Mouse (Mus musculus) urinary bladder, postnatal 36 days (tissue): ENCODE measurements at regions not wholly inside any gene's neighbourhood (a gene's known extent, or its start where the extent isn't known, plus 50 kb on each side); places are given as distances from the start of the nearest gene placed in this dataset.
"Not testable (repeated sequence)": the region's sequence is repeated elsewhere in the genome, so short reads cannot be mapped to it uniquely, and the experiment has no call there.

Source experiments
- DNase-seq, 2 experiments: peaks; one replicate each; pipeline ENCODE4 v3.0.0; 2022; ENCODE audit warnings: low spot score in 2 of 2, mixed read lengths in 1 of 2

DNA sequence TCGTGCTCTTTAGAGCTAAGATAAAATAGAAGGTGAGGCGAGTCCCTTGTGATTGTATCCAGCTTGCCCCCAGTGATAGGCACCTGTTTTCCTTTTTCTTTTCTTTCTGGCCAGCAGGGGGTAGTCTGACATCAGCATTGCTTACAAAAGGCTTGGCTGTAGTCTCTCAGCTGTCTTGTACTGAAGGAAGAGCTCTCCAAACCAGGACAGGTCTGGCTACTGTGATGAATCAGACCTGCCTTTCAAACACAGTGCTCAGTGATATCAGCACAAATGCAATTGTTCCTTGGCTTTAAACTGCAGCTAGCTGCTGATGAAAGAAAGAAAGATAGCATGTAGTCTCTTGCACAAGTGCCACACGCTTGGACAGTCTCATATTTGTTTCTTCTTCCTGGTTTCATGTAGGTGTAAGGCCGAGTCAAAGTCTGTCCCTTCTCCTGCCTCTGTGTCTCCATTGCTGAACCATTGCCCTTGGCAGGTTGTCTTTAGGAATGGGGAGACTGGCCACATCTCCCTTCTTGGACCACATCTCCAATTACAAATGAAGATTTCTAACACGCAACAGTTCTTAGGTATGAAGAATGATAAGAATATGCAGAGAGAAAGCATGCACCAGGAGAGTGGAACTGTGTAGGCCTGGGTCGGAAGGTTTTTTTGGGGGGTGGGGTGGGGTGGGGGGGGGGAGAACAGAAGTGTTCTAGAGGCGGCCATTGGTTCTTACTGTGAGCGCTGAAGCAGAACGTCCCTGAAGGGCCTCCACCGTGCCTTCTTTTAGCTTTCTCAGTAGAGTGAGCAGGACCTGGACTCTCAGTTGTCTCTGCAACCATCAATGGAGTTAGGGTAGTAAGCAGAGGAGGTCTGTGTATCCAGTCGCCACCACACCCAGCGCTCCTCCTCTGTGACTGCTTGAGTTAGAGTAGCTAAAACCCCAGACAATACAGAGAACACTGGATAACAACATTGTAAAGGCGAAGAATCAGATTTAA is 200.9 kb downstream of the Faxc start:
- peak in 1 of 2 experiments; percentile 3 for DNase-seq

DNA sequence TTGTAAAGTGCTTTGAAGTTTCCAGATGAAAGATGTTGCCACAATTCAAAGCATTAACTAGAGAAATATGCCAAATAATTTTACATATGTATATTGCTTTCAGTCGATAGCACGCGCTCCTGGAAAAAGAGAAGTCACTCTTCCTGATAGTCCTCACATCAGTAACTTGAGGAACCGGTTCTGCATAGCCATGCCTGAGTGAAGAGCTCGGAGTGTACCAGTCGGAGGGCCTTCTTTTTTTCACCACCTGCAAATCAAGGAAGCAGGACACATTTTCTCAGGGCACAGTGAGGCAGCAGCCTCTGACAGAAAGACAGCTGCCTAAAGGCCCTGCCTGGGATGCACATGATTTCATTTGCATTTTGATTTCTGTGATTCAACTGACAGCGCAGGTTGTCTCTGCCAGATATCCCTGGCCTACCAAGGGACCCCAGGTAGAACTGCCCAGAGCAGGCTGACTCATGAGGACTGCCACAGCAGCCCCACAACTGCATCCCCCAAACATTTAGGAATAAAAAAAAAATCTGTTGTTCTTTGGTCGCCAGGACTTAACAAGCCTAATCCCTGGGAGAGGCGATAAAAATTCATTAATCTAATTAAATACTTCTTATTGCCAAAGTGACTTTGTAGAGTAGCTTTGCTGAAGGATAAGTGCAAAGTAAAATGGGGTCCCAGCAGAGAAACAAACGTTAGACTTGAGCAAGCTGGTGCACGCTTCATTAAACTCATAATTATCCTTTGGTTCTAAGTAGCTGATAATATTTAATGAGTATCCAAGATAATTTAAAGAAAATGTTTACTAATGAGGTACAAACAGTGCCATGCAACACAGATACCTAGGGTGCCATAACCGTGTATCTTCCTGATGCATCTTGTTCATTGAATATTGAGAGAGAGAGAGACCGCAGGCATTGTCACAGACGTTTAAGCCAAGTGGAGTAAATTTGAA is 202.7 kb downstream of the Faxc start:
- DNase-seq, result no peak

DNA sequence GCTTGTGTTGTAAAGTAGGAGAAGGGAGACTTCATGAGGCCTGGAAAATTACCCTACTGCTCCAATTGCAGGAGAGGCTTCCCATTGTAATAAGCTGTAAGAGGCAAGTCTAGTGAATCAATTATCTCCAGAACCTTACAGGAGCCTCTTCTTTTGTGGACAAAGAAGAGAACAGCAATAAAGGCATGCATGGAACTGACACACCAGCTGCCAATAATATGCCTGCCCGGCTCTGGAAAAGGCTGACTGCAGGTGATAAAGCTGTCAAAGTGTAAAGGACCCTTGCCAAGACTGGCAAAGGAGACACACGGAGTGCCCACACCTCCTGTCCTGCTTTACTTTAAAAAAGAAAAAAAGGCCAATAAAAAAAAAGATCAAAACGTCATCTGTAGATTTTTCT is 209.0 kb downstream of the Faxc start:
- DNase-seq, result no peak

DNA sequence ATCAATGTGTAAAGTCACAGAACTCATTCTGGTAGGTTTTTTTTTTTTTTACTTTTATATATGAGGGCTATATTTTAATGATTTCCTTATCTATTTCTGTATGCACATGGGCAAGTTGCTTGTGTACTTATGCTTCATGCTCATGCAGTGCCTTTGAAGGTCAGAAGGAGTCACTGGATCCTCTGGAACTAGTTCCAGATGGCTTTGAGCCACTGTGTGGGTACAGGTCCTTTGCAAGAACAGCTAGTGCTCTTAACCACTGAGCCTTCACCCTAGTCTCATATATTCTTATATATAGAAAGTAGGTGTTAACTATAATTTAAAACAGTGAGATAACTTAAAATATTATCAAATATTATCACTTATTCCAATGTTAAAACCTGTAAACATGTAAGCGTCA is 212.4 kb downstream of the Faxc start:
- DNase-seq, result no peak

DNA sequence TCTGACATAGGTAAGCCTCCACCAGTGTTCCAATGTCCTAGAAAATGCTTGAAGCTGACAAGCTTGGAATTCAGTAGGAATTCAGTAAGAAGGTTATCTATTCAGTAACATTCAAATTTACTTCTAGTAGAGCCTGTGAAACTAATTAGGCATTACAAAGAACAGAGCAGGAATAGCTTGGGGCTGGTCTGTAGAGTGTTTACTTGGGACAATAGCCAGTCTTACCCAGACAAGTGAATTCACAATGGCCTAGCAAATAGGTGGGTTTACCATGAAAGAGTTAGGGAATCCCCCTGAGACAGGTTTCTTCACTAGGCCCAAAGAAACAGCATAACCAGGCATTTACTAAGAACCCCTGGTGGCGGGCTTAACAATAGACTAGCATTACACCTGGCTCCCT is 212.5 kb upstream of the Fbxl4 start:
- not testable (repeated sequence) for DNase-seq

DNA sequence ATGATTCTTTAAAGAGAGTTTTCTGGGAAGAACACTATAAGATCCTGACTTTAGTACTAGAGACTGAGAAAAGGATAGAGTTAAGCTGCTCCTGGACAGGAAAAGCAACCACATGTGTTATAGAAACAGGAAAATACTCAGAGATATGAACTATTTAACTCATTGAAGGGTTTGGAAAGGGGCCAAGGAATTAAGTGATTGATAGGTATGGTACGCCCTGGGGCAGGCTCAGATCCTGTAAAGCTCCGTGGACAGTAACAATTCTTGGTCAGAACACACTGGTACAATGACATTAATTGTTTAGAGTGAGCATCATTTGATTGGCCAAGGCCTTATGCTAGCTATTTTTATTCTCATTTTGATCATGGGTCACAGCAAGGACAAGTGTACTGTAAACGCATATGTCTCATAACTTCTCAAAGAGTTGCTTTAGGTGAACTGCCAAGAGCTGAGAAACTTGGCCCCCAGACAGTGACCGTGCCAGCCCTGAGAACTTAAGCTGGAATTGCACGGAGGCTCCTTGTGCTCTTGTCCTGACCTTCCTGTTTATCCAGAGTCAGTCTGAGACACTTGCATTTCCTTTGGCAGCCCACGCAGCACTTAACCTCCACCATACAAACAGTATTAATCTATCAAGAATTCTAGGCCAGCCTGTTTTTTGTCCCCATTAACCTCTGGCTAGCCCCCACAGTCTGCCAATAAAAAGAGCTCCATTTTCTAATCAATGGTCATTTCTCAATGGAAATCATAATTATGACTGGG is 210.5 kb upstream of the Fbxl4 start:
- no peak for DNase-seq

DNA sequence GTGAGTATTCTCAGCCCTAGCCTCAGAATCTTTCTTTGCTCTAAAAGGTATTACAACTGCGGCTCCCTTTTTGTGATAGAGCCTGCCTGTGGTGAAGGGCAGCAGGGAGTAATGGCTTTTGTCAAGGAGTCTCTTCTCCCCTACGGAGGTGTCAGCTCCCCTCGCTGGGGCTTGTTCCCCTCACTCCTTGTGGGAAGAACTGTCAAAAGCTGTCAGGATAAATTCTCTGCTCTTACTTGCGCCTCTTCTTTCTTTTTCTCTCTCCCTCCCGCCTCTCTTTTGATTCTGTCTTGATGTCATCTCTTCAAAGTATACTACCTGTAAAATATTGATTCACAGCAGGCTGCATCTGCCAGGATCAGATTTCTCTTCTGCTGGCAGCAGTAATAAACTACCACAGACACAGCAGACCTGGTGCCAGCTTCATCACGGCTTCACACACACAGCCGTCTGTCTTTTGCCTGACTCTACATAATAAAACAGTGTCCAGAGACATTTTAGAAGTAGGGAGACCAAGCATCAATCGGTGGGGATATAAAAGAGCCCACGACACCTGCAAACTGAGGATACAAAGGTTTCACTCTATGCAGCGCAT is 205.3 kb upstream of the Fbxl4 start:
- no peak for DNase-seq

DNA sequence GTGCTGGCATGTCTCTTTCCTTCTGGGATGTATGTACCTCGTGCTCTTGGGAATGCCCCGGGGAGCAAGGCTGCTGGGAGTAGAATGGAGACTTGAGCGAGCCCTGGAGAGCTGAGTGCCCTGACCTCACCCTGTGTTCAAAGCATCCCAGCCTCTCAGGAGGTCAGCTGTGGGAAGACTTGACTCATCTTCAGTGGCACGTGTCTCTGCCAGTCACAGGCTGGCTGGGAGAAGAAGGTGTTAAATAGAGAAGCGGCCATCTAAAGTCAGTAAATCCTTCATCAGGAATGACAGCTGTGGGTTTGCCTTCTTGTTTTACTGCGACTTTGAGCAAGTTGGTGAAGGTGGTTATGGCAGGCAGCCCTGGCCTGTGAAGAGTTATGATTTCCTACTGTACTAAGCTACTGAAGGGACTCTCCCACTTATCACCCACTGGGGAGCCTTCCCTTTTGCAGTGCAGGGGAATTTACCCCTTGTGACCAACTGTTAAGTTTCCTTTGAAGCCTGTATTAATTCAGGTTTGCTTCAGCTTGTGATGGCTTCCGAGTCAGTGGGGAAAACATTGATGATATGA is 204.3 kb upstream of the Fbxl4 start:
- DNase-seq, result no peak

DNA sequence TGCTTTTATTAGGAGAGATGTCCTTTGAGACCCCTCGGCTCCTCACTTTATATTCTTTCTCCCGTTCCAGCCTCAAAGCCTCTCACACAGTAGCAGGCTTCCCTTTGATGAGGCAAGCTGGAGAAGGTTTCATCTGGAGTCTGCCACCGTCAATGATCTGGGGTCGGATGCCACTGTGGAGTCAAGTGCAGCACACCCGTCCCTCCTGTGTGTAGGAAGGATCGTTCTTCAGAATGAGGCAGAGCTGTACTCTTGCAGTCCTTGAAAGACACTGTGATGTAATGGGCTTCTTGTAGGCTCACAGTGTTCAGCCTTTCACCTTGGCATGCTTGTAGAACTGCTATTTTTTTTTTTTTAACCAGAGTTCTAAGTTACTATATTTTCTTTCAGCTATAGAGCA is 203.7 kb upstream of the Fbxl4 start:
- no peak for DNase-seq

DNA sequence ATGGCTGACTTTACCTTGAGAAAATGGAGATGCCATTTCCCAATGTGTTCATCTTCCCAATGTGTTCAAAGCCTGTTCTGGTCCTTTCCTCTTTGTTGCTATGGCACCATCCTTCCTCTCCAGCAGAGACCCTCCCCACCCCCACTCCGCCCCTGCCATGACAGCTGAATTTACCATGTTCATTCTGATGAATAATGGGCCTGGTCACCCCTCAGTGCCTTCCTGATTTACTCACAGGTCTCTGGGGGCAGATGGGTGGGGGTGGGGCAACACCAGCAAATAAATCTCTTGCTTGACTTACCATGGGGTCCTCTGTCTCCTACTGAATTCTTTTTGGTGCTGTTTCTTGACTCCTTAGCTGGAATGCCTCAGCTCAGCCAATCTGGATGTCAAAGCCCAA is 170.9 kb upstream of the Fbxl4 start:
- no peak for DNase-seq

DNA sequence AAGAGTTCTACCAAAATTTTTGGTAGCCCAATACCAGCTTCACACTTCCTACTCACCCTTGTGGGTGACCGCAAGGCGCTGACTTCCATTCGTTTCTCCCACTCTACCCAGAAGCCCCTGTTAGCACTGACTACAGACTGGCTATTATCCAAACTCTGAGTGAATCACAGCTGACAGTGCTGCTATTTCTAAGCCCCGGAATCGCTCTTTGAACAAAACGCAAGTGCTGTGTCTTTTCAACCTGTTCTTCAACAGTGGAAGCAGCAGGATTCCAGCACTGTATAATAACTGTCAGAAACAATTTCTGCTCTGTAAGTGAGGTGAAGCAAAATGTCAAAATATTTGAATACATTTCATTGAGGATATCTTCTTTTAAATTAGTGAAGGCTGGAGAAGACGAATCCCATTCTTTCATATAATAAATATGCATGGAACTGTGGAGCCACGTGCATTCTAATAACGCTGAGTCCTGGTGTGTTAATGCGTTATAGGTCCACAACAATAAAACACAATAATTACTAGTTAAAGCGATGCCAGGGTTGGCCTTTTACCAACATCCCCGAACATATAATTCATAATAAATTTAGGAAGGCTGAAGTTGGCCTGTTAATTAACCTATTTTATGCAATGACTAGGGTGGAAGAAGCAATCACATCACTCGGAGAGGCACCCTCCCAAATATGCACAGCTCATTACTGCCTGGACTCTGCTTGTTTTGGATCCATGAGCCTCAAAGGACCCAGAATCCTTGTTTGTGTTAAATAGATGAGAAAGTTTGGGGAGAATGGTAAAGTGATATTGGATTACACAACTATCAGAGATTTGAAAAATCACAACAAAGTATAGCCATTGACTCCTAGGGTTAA is 169.0 kb upstream of the Fbxl4 start:
- no peak for DNase-seq

DNA sequence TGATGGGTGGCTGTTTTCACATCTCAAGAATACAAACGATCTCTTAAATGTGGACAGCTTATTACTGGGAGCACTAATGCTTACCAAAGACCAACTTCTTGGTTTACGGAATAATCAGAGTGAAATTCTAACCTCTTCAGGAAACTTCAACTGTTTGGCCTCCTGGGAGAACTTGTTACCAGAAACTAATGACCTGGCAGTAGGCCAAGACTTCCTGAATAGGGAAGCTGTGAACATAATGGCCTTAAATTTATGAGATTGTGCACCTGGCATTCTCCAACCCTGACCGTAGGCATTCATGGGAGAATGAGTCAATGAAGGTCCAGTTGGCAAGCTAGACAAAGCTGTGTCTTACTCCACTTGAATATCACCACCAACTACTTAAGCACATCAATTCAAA is 160.8 kb upstream of the Fbxl4 start:
- no peak for DNase-seq

DNA sequence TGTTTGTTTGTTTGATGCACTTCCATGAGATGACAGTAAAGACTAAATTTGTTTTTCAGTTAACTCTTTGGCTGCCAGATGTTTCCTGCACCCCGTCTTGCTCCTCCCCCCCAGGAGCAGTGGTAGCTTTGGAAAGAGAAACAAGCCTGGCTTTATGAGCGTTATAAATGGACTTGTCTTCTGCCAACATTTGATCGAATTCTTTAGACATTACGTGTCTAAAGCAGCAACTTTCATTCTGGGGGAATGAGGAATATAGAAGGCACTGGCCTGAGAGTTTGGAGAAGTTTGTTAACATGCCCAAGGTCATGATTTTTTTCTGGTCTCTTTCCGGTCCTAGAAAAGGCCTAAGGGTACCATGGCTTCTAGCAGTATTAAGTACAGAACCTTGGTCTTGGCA is 148.8 kb upstream of the Fbxl4 start:
- DNase-seq, result no peak

DNA sequence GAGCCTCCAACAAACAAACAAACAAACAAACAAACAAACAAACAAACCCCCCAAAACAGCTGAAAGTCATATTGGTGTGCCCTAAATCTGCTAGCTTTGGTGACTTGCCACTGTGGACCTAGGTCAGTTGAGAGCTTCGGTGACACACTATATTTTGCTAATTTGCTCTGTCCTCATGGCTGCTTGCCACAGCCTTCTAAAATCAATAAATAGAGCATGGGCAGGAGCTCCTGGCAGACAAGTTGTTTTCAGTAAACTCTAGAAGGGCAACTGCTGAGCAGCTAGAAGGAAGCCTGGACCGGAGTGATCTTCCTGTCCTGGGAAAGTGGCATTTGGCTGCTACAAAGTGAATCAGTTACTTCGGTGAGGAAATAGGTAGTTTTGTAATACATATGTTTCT is 119.7 kb upstream of the Fbxl4 start:
- DNase-seq, result no peak

DNA sequence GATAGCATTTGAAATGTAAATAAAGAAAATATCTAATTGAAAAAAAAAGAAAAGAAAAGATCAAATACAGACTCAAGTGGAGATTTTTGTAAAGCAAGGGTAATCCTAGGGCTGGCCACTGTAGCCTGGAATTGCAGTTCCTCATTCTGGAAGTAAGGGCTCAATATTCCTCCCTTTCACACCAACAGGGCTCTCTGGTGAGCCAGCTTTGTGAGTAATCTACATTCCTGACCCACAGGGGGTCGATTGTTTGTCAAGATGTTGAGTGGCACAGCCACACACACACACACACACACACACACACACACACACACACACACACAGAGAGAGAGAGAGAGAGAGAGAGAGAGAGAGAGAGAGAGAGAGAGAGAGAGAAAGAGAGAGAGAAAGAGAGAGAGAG is 107.1 kb upstream of the Fbxl4 start:
- not testable (repeated sequence) for DNase-seq

DNA sequence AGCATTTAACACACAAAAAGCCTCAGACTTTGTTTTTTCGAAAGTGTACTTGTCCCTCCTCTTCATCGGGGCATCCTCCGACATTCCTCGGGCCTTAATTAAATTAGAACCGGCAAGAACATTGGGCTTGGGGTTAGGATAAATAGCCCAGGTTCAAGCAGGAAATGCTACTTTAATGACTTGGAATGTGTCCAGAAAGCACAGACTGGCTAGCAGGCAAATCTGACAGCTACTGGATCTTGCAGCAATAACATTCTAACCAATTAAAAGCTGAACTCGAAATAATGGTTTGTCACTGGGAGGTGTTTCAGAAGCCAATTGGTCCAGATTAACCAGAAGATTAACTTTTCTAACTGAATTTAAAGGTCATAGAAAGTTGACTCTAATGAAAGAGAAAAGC is 93.4 kb upstream of the Fbxl4 start:
- no peak for DNase-seq

DNA sequence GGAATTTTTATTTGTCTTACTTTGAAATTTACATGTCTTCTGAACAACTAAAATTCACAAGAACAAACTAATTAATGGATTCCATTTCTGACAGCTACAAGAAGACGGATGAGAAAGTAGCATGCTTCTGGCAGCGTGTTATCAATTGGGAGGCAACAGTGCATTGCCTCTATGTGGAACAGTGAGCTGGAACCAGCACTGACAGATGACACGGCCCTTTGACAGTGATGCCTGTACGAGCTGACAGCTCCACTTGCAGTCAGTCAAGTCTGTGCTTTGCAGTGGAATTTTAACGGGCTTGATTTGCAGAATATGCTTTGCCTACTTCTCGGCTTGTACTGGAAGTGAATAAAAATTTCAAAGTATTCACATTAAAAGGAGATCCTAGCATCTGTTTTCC is 88.3 kb upstream of the Fbxl4 start:
- no peak for DNase-seq

DNA sequence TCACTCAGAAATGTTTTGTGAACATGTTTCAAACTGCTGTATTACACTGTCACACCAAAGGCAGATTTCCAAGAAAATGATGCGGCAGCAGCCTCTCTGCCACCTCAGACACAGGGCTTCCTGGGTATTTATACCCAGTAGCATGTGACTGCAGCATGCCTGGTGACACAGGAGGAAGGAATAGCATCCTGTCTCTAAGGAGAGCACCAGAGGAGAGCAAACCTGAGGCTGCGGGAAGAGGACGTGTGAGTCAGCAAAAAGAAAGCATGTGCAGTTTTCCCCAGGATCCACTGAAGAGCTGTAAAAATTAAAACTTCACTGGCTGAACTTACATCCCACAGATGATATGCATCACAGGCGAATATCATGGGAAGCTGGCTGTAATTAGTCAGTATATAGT is 83.2 kb upstream of the Fbxl4 start:
- no peak for DNase-seq

DNA sequence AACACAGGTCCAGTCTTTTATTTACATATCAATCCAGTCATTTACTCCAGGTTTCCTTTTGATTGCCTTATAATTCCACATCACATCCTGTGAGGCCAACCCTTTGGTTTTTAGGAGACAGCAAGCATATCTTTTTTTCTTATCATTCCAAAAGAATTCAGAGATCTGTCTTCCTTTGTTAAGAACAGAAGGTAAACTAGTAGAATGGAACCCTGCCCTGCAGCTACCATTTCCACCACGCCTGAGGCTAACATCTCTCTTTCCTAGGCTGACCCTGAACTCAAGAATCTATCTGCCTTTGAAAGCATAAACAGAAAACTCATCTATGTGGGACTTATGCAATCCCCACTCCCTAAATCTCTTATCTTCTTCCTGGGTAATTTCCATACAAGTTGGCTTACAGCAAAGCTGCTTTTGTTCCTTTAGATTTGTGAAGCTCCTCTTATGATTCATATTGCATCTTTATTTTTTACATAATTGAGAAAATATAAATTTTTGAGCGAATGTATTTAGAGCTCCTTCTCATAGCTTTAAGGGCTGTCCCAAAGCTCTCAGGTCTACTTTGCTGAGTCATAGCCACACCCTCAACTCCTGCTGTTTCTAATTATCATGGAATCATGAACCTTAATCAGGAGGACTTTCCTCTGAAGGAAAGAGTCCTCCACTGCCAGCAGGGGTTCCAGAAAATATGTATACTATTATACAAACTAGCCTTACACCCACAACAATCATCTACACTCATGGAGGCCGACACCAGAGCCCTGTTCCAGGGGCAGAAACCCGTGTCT is 74.6 kb upstream of the Fbxl4 start:
- DNase-seq, result no peak
